Mouse (Mus musculus) CH12.LX (cell line): ENCODE data around the gene Ins1. TPM values are rescaled to one million over a fixed set of nuclear protein-coding genes. Genes with fewer than 3 reads are reported as not detected.

Experiments used
- DNase-seq: peaks from one replicate; pipeline ENCODE4 v3.0.0-alpha.2; 2013; ENCODE audit errors: extremely low read depth
- H3K27ac ChIP-seq: 2 replicates; pipeline ENCODE4 v1.5.1; 2012; ENCODE audit warnings: low read depth, mild to moderate bottlenecking, control low read depth, moderate library complexity; ENCODE audit not compliant: insufficient read depth
- H3K27me3 ChIP-seq: replicated peaks from 2 replicates; pipeline ENCODE3; 2012; ENCODE audit warnings: inconsistent platforms
- H3K36me3 ChIP-seq, 2 experiments: replicated peaks in 1 of 2; 2 replicates each; pipeline versions ENCODE3 to v1.6.1; 2012; ENCODE audit warnings: inconsistent platforms in 1 of 2, low read length in 1 of 2, mild to moderate bottlenecking in 1 of 2, mixed read lengths in 1 of 2, moderate library complexity in 1 of 2; ENCODE audit not compliant: control insufficient read depth in 1 of 2, insufficient read depth in 1 of 2
- H3K4me1 ChIP-seq, 2 experiments: 2 replicates each; pipeline ENCODE4 v1.6.1; 2012; ENCODE audit warnings: inconsistent platforms in 1 of 2, moderate library complexity in 1 of 2; ENCODE audit not compliant: insufficient read depth in 2 of 2, control insufficient read depth in 1 of 2
- H3K4me2 ChIP-seq: 2 replicates; pipeline ENCODE4 v1.6.1; 2012; ENCODE audit warnings: low read depth, mild to moderate bottlenecking, control low read depth; ENCODE audit not compliant: poor library complexity, insufficient read depth, severe bottlenecking
- H3K4me3 ChIP-seq, 3 experiments: fragments of 150-350 bp in 1 of 3; sonication (generic) in 1 of 3; replicated peaks in 1 of 3; 2 replicates each; pipeline versions ENCODE3 to v1.5.1; 2011 to 2012; ENCODE audit warnings: low read depth in 2 of 3, low read length in 2 of 3, mild to moderate bottlenecking in 2 of 3, moderate library complexity in 2 of 3, control low read depth in 1 of 3, improper control_type of control experiment in 1 of 3, inconsistent platforms in 1 of 3, mixed read lengths in 1 of 3; ENCODE audit not compliant: poor library complexity in 1 of 3
- H3K79me2 ChIP-seq: replicated peaks from 2 replicates; pipeline ENCODE4 v1.6.1; 2012; ENCODE audit warnings: mild to moderate bottlenecking, moderate library complexity; ENCODE audit not compliant: control insufficient read depth, poor library complexity, insufficient read depth, severe bottlenecking; ENCODE audit errors: extremely low read depth
- H3K9ac ChIP-seq: 2 replicates; pipeline ENCODE4 v1.6.1; 2012; ENCODE audit warnings: low read depth, mild to moderate bottlenecking, control low read depth, moderate library complexity; ENCODE audit not compliant: insufficient read depth
- H3K9me3 ChIP-seq: replicated peaks from 2 replicates; pipeline ENCODE3; 2012; ENCODE audit warnings: low read length, inconsistent platforms, mixed read lengths
- CTCF ChIP-seq, 2 experiments: IDR thresholded peaks in 1 of 2; conservative IDR thresholded peaks in 1 of 2; 2 replicates each; pipeline ENCODE4 v1.5.1; 2011 to 2012; ENCODE audit warnings: low read depth in 2 of 2, low read length in 2 of 2, improper control_type of control experiment in 1 of 2, inconsistent platforms in 1 of 2, mild to moderate bottlenecking in 1 of 2, moderate library complexity in 1 of 2
- KAT2A ChIP-seq: IDR thresholded peaks from 2 replicates; pipeline ENCODE4 v1.6.1; 2012; ENCODE audit warnings: low read length, improper control_type of control experiment, inconsistent platforms; ENCODE audit not compliant: insufficient replicate concordance
- NRF1 ChIP-seq: IDR thresholded peaks from 2 replicates; pipeline ENCODE4 v1.6.1; 2014; ENCODE audit warnings: low read depth, mild to moderate bottlenecking, inconsistent platforms, low read length, improper control_type of control experiment, moderate library complexity
- RAD21 ChIP-seq: IDR thresholded peaks from 2 replicates; pipeline ENCODE4 v1.6.1; 2011; ENCODE audit warnings: low read depth, mild to moderate bottlenecking, low read length, improper control_type of control experiment, moderate library complexity
- SIN3A ChIP-seq: IDR thresholded peaks from 2 replicates; pipeline ENCODE4 v1.6.1; 2012; ENCODE audit warnings: low read length, improper control_type of control experiment, inconsistent platforms
- SMC3 ChIP-seq: IDR thresholded peaks from 2 replicates; pipeline ENCODE4 v1.6.1; 2011; ENCODE audit warnings: low read depth, low read length, improper control_type of control experiment
- TCF12 ChIP-seq: IDR thresholded peaks from 2 replicates; pipeline ENCODE4 v1.6.1; 2014; ENCODE audit warnings: low read depth, mild to moderate bottlenecking, inconsistent platforms, low read length, improper control_type of control experiment
- dilution Hi-C: fragments of 300-500 bp; cut with MboI; formaldehyde crosslinking; loops from 2 replicates; pipeline ENCODE4 v1.14.3; 2020; ENCODE audit warnings: low sequenced_read_pairs; ENCODE audit not compliant: extremely low pct_unique_long_range_greater_than_20kb, extremely low pct_ligation_motif_present
- in situ Hi-C: fragments of 300-500 bp; cut with MboI; formaldehyde crosslinking; loops from 3 replicates; pipeline ENCODE4 v1.14.3; 2019; ENCODE audit warnings: low sequenced_read_pairs, low pct_ligation_motif_present, low pct_unique_long_range_greater_than_20kb, mixed read lengths
- polyA plus RNA-seq: library from polyadenylated mRNA; unstranded; fragments of >175 nt; gene quantifications from 2 replicates; pipeline ENCODE4 v1.2.1, GENCODE M21; 2012; ENCODE audit warnings: low read depth; ENCODE audit not compliant: insufficient read length
- total RNA-seq, 2 experiments: library from RNA; depleted of rRNA; stranded (reverse); fragments of 300-350 nt in 1 of 2; fragments of >200 nt in 1 of 2; gene quantifications; 2 replicates each; pipeline ENCODE4 v1.2.3; 2012 to 2014

Gene Ins1
- not detected in 2 replicates for total RNA-seq (2012; rRNA removed)
- not detected in 2 replicates for total RNA-seq (2014; rRNA removed)
- not detected in 2 replicates for polyA plus RNA-seq

GRCm38 (mm10) chr19:52263997-52264396, at the start of gene Ins1:
Gene Ins1 (plus strand): TSS chr19:52264297.
- TF ChIP-seq KAT2A: no peak
- no peak for TF ChIP-seq SIN3A
- TF ChIP-seq CTCF (conservative IDR thresholded peaks at IDR 0.05 in 1 of 2, IDR thresholded peaks at IDR 0.05 in 1 of 2; ENCODE audit: low read depth in 2 of 2, low read length in 2 of 2): no peak
- TF ChIP-seq RAD21: no peak
- TF ChIP-seq SMC3: no peak
- no peak for TF ChIP-seq TCF12
- no peak for TF ChIP-seq NRF1
- Histone ChIP-seq H3K27me3 (no peaks in the 10 kb centered on the region), H3K36me3 (no peaks in the 10 kb centered on the region), H3K4me3 (no peak within 1 kb of the TSS), H3K4me2 (no peak within 1 kb of the TSS), H3K9ac (no peak within 1 kb of the TSS), H3K9me3 (peaks cover 9% of the 10 kb centered on the region), H3K79me2 (no peaks in the 10 kb centered on the region), H3K27ac (no peak within 1 kb of the TSS), H3K4me1 (no peaks in the 10 kb centered on the region)
- in situ Hi-C loops: no loop called here
- DNase-seq: no peak
- dilution Hi-C loops: no loop called here
